Mouse (Mus musculus): ENCODE results near the gene Ly6g5b.

- TF ChIP-seq POLR2A (IDR thresholded peaks at IDR 0.05; ENCODE audit: insufficient read depth, low read depth, low read length): no peak
- TF ChIP-seq CTCF (IDR thresholded peaks at IDR 0.05): no peak
These were observed 39.4 kb upstream of the Ly6g5b start for GRCm38 (mm10) chr17:35154616-35155015.

Data from heart, adult 2 months (tissue).